Mouse (Mus musculus): ENCODE measurements around the gene Zfp579. TPM values are rescaled to one million over a fixed set of nuclear protein-coding genes. Genes with fewer than 3 reads are reported as not detected.
A peak's percentile ranks its signal among the peaks of the same experiment; 100 is the strongest.
"Not testable (repeated sequence)": the region's sequence is repeated elsewhere in the genome, so short reads cannot be mapped to it uniquely, and the experiment has no call there.

Zfp579 gene
- total and polyA plus RNA-seq, 2 experiments from 2014 or later = 40.2 to 65.7 TPM

GRCm38 (mm10) chr7:5021197-5021596 is 25.2 kb upstream of the Zfp579 start:
- peaks cover 11% of the 10 kb centered on the region; the same call in 1 of the 2 replicates for H3K36me3 ChIP-seq (ENCODE audit: insufficient read depth, low read length)
- TF ChIP-seq CTCF (IDR thresholded peaks at IDR 0.05; ENCODE audit: low read depth) = no peak
- WGBS = 48% methylated on average over 5 of the region's 5 CpGs
- no peak for ATAC-seq
- H3K4me3 ChIP-seq (ENCODE audit: low read length) = peak overlapping the region; percentile 60
- peak overlapping the region; percentile 86 for H3K4me2 ChIP-seq (ENCODE audit: low read depth, low read length)
- peak overlapping the region; percentile 96 for H3K9ac ChIP-seq (replicated peaks; ENCODE audit: low read length)
- peak overlapping the region; percentile 93; the same call in 1 of the 2 replicates for H3K27ac ChIP-seq
- no peaks in the 10 kb centered on the region for H3K27me3 ChIP-seq (ENCODE audit: insufficient read depth, low read length)
- peaks cover 7% of the 10 kb centered on the region for H3K4me1 ChIP-seq (ENCODE audit: insufficient read depth, low read length)
- no peak for DNase-seq (ENCODE audit: low spot score)
- H3K9me3 ChIP-seq (ENCODE audit: low read length) = no peaks in the 10 kb centered on the region

GRCm38 (mm10) chr7:5020685-5021084 is 24.7 kb upstream of the Zfp579 start:
- H3K4me3 ChIP-seq (ENCODE audit: low read length) = peak overlapping the region; percentile 60
- H3K36me3 ChIP-seq (ENCODE audit: insufficient read depth, low read length) = peaks cover 11% of the 10 kb centered on the region; the same call in 1 of the 2 replicates
- no peaks in the 10 kb centered on the region for H3K9me3 ChIP-seq (ENCODE audit: low read length)
- peaks cover 7% of the 10 kb centered on the region for H3K4me1 ChIP-seq (ENCODE audit: insufficient read depth, low read length)
- 0 out of 2 replicates have a peak, but pooled peaks have one; percentile 1 for ATAC-seq
- DNase-seq (ENCODE audit: low spot score) = peak; percentile 20
- no peak for TF ChIP-seq CTCF (IDR thresholded peaks at IDR 0.05; ENCODE audit: low read depth)
- WGBS = 1% methylated on average over 14 of the region's 15 CpGs
- H3K27ac ChIP-seq = peak overlapping the region; percentile 93
- H3K9ac ChIP-seq (replicated peaks; ENCODE audit: low read length) = peak overlapping the region; percentile 96
- H3K4me2 ChIP-seq (ENCODE audit: low read depth, low read length) = peak overlapping the region; percentile 86
- H3K27me3 ChIP-seq (ENCODE audit: insufficient read depth, low read length) = no peaks in the 10 kb centered on the region

GRCm38 (mm10) chr7:5020000-5020681 is 24.2 kb upstream of the Zfp579 start, which contains the start of the genes Zfp865 and Ccdc106:
TSS of gene Zfp865 (plus strand) at chr7:5020376.
TSS of gene Ccdc106 (plus strand) at chr7:5020553.
- Histone ChIP-seq H3K4me1 (ENCODE audit: insufficient read depth, low read length) (peaks cover 7% of the 10 kb centered on the region), H3K27me3 (ENCODE audit: insufficient read depth, low read length) (no peaks in the 10 kb centered on the region), H3K4me3 (ENCODE audit: low read length) (peak within 1 kb of the TSS; percentile 60), H3K36me3 (ENCODE audit: insufficient read depth, low read length) (peaks cover 11% of the 10 kb centered on the region; the same call in 1 of the 2 replicates), H3K27ac (peak within 1 kb of the TSS; percentile 93), H3K4me2 (ENCODE audit: low read depth, low read length) (peak within 1 kb of the TSS; percentile 86), H3K9ac (replicated peaks; ENCODE audit: low read length) (peak within 1 kb of the TSS; percentile 96), H3K9me3 (ENCODE audit: low read length) (no peaks in the 10 kb centered on the region)
- DNase-seq (ENCODE audit: low spot score) (peak; percentile 99), ATAC-seq (peak; percentile 90)
- no peak for TF ChIP-seq CTCF (IDR thresholded peaks at IDR 0.05; ENCODE audit: low read depth)
- WGBS = under 1% methylated on average over 49 of the region's 49 CpGs

GRCm38 (mm10) chr7:5019576-5019975 is 23.6 kb upstream of the Zfp579 start:
- Histone ChIP-seq H3K36me3 (ENCODE audit: insufficient read depth, low read length) (peaks cover 11% of the 10 kb centered on the region; the same call in 1 of the 2 replicates), H3K4me3 (ENCODE audit: low read length) (peak overlapping the region; percentile 60), H3K4me2 (ENCODE audit: low read depth, low read length) (peak overlapping the region; percentile 86), H3K27ac (peak overlapping the region; percentile 93; the same call in 1 of the 2 replicates)
- not testable (repeated sequence) for H3K9ac ChIP-seq (replicated peaks; ENCODE audit: low read length); DNase-seq (ENCODE audit: low spot score); H3K27me3 ChIP-seq (ENCODE audit: insufficient read depth, low read length); H3K9me3 ChIP-seq (ENCODE audit: low read length); H3K4me1 ChIP-seq (ENCODE audit: insufficient read depth, low read length); ATAC-seq
- WGBS = 36% methylated on average over 8 of the region's 8 CpGs

GRCm38 (mm10) chr7:5017931-5018330 is 22.0 kb upstream of the Zfp579 start:
- DNase-seq (ENCODE audit: low spot score) (no peak), ATAC-seq (no peak)
- Histone ChIP-seq H3K9ac (replicated peaks; ENCODE audit: low read length) (no peak overlapping the region), H3K27me3 (ENCODE audit: insufficient read depth, low read length) (no peaks in the 10 kb centered on the region), H3K4me2 (ENCODE audit: low read depth, low read length) (no peak overlapping the region), H3K27ac (no peak overlapping the region), H3K36me3 (ENCODE audit: insufficient read depth, low read length) (no peaks in the 10 kb centered on the region), H3K4me1 (ENCODE audit: insufficient read depth, low read length) (peaks cover 7% of the 10 kb centered on the region), H3K9me3 (ENCODE audit: low read length) (no peaks in the 10 kb centered on the region), H3K4me3 (ENCODE audit: low read length) (no peak overlapping the region)
- no peak for TF ChIP-seq CTCF (IDR thresholded peaks at IDR 0.05; ENCODE audit: low read depth)
- 99% methylated on average over 21 of the region's 21 CpGs for WGBS

- H3K9ac ChIP-seq (replicated peaks; ENCODE audit: low read length) = no peak overlapping the region
- H3K4me1 ChIP-seq (ENCODE audit: insufficient read depth, low read length) = peaks cover 7% of the 10 kb centered on the region
- no peak for ATAC-seq
- DNase-seq (ENCODE audit: low spot score) = no peak
- 0 out of 2 replicates have a peak, but pooled peaks have one; percentile 15 for TF ChIP-seq CTCF (IDR thresholded peaks at IDR 0.05; ENCODE audit: low read depth)
- H3K27me3 ChIP-seq (ENCODE audit: insufficient read depth, low read length) = no peaks in the 10 kb centered on the region
- no peaks in the 10 kb centered on the region for H3K9me3 ChIP-seq (ENCODE audit: low read length)
- 93% methylated on average over 16 of the region's 16 CpGs for WGBS
- no peak overlapping the region for H3K27ac ChIP-seq
- H3K4me3 ChIP-seq (ENCODE audit: low read length) = no peak overlapping the region
- peaks cover 4% of the 10 kb centered on the region for H3K36me3 ChIP-seq (ENCODE audit: insufficient read depth, low read length)
- no peak overlapping the region for H3K4me2 ChIP-seq (ENCODE audit: low read depth, low read length)
Observed at GRCm38 (mm10) chr7:5017352-5017751, 21.4 kb upstream of the Zfp579 start.

- Histone ChIP-seq H3K27me3 (ENCODE audit: insufficient read depth, low read length) (no peaks in the 10 kb centered on the region), H3K4me3 (ENCODE audit: low read length) (no peak overlapping the region), H3K9ac (replicated peaks; ENCODE audit: low read length) (no peak overlapping the region), H3K4me1 (ENCODE audit: insufficient read depth, low read length) (peaks cover 7% of the 10 kb centered on the region), H3K4me2 (ENCODE audit: low read depth, low read length) (no peak overlapping the region), H3K27ac (no peak overlapping the region), H3K36me3 (ENCODE audit: insufficient read depth, low read length) (peaks cover 6% of the 10 kb centered on the region), H3K9me3 (ENCODE audit: low read length) (no peaks in the 10 kb centered on the region)
- DNase-seq (ENCODE audit: low spot score) (no peak), ATAC-seq (no peak)
- 95% methylated on average over 2 of the region's 2 CpGs for WGBS
- TF ChIP-seq CTCF (IDR thresholded peaks at IDR 0.05; ENCODE audit: low read depth) = no peak
Observed at GRCm38 (mm10) chr7:5016920-5017319, 21.0 kb upstream of the Zfp579 start.
